Mouse (Mus musculus) adrenal gland, adult 18-20 months (tissue): ENCODE measurements around the gene Prdm15. TPM values are rescaled to one million over a fixed set of nuclear protein-coding genes. Genes with fewer than 3 reads are reported as not detected.
A peak's percentile ranks its signal among the peaks of the same experiment; 100 is the strongest.

Experiments
- DNase-seq, 2 experiments: peaks; one replicate each; pipeline ENCODE4 v3.0.0; 2021 to 2022; ENCODE audit warnings: low spot score in 2 of 2
- total RNA-seq, 2 experiments: library from RNA; stranded (reverse); gene quantifications; 1 replicate in 1 of 2; 2 replicates in 1 of 2; pipeline ENCODE4 v1.2.3; 2021

Prdm15 gene
- total RNA-seq, 2 experiments from 2014 or later = 11.9 to 12.8 TPM

DNA sequence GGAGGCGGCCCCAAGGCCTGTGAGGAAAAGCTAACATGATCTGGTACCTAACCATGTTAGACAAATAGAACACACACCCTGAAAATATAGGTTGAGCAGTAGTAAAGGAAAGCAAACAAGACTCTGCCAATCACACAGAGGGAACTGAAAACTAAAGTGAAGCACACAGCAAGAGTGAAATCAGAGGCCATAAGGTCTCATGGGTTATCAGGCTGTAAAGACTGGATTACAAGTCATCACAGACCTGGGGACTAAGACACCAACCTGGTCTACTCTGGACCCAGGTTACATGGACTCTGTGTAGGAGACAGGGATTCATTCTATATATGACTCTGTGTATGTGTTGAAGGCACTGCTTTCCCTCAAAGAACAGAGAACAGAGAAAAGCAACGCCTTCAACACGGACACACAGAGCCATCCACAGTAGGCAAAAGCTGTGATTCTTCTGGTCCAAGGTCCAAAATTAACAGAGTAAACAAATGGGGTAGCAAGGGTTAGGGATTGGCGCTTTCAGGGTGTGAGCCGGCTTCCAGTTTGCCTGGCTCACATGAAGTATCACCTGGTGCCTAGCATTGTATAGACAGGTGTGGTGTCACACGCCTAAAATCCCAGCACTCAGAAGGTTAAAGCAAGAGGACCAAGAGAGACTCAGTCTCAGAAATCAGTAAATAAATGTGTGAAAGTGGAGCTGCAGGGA is 28.2 kb downstream of the Prdm15 start:
- DNase-seq = no peak

DNA sequence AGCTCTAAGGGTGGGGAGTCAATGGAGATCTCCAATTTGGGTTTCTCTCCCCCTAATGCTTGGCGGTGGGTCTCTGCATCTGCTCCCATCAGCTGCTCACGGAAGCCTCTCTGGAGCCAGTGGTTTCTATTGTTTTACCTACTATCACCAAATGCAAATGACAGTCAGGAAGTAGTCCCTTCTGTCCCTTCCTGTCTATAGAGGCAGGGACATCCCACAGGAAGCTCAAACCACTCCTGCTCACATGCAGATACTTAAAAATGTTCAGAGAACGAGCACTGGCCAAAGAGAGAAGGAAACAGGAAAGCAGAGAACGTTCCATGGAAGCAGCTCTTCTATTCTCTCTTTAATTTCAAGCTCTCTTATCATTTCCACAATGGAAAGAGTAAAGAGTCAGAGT is 32.1 kb downstream of the Prdm15 start:
- DNase-seq = no peak

GRCm38 (mm10) chr16:97817414-97817813 is 34.2 kb downstream of the Prdm15 start:
- no peak for DNase-seq

GRCm38 (mm10) chr16:97815269-97815668 is 36.4 kb downstream of the Prdm15 start:
- DNase-seq = no peak

DNA sequence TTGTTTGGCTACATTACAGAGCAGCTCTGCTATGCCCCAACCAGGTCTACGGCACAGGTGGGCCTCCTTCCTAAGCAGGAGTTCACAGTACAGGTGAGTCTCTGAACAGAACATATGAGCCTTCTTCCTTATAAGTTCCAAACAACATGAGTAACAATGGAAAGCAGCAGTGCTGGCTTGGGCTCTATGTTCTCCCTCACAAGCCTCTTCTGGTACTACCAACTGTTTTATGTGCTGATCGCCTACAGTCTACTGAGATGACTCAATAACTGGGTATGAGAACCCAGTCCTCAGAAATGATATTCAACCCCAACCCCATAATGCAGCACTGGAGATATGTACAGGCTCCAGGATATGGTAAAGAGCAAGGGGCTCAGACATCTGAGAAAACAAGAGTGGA is 37.6 kb downstream of the Prdm15 start:
- no peak for DNase-seq

- DNase-seq = no peak
Observed at GRCm38 (mm10) chr16:97808881-97809280, 42.8 kb downstream of the Prdm15 start.

DNA sequence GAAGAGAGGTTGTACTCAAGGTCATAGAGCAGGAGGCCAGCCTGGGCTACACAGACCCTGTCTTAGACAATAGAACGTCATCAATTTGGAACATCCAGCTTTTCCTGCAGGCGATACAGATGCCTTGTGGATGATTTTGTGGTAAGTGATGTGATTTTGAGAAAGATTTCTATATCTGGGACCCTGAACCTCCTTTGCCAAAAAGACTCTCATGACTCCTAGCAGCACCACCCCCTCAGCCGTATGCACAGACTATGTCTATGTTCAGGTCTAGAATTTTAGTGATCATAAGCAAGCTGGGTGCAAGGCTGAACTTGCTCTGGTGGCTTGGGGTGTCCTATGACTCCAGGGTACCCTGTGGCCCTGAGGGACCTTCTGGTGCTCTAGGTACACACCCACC is 46.0 kb downstream of the Prdm15 start:
- DNase-seq = no peak

- DNase-seq = peak; percentile 81 to 85
Observed at GRCm38 (mm10) chr16:97804680-97805547, 46.7 kb downstream of the Prdm15 start.

DNA sequence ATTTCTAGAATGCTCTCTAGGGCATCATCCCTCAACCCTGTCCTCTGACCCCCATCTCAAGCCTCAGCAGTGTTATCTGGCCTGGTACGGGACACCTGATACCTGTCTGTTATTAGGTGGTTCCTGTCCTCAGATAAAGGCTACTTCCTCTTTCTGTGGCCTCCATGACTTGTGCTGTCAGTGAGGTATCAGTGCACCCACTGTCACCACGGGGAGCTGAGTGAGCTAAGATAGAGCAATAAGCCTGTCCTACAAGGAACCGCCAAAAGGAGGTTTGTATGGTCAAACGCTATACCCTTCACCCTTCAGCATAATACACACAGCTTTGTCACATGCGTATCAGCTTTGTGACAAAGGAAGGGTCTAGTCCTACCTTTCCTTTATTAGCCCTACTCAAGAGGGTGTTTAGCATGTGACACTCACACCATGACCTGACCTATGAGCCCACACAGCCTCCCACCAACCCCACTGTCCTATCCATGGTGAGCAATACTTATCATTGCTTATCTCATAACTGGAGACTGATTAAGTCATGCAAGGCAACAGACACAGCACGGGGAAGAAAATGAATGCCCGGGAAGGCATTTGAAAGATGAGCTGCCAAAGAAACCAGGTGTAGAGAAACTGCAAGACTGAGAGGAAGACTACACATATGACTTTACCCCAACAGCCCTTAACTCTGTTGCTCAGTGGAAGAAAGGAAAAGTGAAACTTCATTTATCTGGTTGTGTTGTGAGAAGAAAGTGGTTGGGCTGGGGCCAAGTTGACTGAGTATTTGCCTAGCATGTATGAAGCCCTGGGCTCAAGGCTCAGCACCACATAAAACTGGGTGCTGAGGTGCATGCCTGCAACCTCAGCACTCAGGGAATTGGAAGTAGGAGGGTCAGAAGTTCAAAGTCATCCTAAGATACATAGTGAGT is 53.4 kb downstream of the Prdm15 start:
- DNase-seq = no peak

DNA sequence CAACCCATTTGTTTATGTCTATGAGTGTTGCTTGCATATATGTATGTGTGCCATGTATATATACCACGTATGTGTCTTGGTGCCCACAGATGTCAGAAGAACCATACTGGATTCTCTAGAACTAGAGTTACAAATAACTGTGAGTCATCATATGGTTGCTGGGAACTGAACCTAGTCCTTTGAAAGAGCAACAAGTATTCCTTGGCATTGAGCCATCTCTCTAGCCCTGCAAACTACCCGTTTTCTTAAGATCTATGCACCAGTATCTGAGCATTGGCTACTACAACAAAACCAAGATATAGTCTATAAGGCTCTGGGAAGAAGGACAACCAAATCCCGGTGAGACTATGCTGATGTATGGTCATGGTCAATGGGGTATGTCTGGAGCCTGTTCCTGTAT is 54.4 kb downstream of the Prdm15 start:
- DNase-seq = no peak

DNA sequence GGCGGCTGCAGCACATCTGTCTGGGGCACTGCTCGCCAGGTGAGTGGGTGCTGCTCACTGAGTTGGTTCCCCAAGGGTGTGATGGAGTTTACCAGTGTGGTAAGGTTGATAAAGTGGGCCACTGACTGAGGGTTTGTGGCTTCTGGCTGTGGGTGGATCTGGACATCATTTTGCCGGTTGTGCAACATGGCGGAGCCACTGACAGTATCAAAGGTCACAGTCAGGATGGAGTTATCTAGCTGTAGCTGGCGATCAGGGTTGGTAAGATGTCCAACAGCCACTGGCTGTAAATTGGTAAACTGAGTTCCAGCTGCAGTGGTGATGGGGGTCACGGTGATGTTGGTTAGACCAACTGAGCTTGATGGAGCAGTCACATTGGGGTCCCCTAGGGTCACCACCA is 57.4 kb downstream of the Prdm15 start:
- no peak for DNase-seq

- DNase-seq = no peak
Observed at GRCm38 (mm10) chr16:97783057-97783456, 68.6 kb downstream of the Prdm15 start.

- peak; percentile 74 to 75 for DNase-seq
Observed at GRCm38 (mm10) chr16:97778353-97779025, 73.2 kb downstream of the Prdm15 start.

- no peak for DNase-seq
Observed at GRCm38 (mm10) chr16:97766501-97766900, 85.1 kb downstream of the Prdm15 start.

- no peak for DNase-seq
Observed at GRCm38 (mm10) chr16:97764626-97765025, 87.0 kb downstream of the Prdm15 start.

DNA sequence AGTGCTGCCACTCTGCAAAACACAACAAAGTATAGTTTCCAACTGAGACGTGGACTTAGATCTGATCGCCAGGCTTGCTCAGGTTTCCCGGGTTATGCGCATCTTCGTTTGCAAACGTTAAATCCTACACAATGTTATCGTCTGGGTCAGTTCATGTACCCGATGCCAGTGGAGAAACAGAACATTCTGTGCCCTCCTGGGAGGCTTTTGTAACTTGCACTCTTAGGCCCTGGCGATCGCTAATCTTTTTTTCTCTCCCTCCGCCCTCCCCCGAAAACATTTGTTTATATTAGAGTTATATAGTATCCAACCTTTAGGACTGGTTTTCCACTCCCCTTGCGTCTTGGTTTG is 87.7 kb downstream of the Prdm15 start:
- no peak for DNase-seq

DNA sequence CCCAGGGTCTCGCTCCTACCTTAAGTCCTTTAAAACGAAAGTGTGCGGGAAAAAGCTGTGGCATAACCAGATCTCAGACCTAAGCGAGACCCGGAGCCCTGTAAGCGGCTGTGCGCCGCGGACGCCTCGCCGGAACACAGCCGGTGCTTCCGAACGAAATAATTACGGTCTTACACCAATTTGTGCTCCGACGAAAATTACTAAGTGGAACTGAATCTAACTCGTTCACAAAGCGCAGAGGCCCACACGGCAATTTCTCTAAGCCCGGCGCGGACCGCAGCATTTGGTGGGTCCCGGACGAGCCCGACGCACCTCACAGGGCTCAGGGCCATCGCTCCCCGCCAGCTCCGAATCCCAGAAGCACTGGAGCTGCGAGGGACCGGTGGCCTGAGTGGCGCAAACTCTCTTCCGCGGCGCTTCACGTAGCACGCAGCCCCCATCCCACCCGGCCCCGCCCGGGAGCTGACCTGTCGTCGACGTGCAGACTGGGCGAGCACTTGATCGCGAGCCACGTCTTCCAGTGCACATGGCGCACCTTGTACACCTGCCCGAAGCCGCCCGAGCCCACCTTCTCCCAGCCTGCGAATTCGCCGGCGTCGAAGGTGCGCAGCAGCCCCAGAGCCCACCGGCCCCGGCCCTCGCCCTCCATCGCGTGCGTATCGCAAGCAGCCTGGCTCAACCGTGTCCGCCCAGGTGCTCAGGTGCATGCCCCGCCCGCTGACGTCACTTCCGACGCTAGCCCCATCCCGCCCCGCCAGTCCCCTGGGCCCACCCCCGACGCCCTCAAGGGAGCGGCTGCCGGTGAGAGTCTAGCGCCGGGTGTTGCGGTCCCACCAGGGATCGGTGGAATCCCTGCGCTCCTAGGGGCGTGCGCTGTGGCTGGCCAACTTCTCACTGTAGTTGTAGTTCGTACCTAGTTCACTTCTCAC is 88.3 kb downstream of the Prdm15 start, which contains the start of gene Ripk4:
Ripk4 (minus strand) TSS at position 727 of the 929 bp plus-strand sequence.
- no peak for DNase-seq

- DNase-seq = no peak
Observed at GRCm38 (mm10) chr16:97761782-97762181, 89.9 kb downstream of the Prdm15 start.

DNA sequence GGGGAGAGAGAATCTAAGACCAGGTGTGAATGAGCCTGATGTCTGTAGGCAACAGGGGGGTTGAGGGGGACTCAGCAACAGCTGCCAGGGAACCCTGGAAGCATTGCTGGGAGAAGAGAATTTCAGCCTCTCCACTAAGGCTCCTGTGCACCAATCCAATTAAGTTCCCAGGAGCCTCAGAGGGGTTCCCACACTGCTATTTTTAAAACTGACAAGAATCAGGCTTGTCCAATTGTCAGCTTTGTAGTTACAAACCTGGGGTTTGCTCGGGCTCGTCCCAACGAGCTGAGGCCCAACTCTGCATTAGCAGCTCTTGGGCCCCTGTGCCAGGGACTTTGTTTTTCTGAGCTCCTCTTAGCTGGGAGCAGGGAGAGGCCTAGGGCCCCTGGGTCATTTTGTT is 92.0 kb downstream of the Prdm15 start:
- DNase-seq = no peak

GRCm38 (mm10) chr16:97758288-97758687 is 93.4 kb downstream of the Prdm15 start:
- DNase-seq = no peak
